Mouse (Mus musculus) thymus, postnatal 0 days (tissue): ENCODE data around the gene Prex1. TPM values are rescaled to one million over a fixed set of nuclear protein-coding genes. Genes with fewer than 3 reads are reported as not detected.

ENCODE experiments used
- DNase-seq: peaks from one replicate; pipeline ENCODE4 v3.0.0-alpha.2; 2015; ENCODE audit warnings: low spot score
- polyA plus RNA-seq: library from polyadenylated mRNA; unstranded; fragments of >200 nt; fragmentation: Nextera tagmentation; extraction: Ambion mirVana; gene quantifications from 2 replicates; pipeline ENCODE4 v1.2.1, GENCODE M21; 2015

Prex1 gene
- polyA plus RNA-seq, 1 experiment from 2014 or later: 49.8 TPM

DNA sequence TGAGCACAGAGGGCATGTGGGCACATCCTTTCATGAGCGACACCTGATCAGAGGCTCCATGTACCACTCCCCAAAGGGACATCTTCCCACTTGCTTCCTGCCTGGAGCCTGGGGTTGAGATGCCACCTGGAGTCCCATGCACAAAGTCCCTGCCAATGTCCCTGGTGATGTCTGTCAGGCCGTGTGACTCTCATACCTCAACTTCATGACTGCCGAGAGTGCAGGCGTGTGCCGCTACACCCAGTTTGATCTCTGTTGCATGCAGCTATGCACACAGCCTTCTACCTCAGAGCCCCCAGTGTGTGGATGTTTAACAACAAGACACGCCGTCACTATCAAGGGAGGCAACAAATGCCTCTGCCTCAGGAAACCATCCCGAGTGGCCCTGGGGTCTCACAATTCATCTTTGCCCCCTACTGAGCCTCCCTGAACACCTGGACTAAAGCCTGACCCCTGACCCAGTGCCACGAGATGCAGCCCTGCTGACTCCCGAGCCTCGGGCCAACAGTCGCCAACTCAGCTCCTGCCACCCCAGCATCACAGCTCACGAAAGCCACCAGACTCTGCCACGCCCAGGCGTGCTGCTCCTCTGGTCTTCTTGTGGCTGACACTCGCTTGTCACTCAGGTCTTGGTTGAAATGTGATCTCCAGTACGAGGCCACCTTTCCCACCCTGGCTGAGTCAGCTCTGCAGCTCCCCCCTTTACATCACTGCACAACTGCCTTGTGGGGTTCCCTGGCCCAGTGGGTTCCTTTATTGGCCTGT is 107.0 kb downstream of the Prex1 start:
- no peak for DNase-seq

DNA sequence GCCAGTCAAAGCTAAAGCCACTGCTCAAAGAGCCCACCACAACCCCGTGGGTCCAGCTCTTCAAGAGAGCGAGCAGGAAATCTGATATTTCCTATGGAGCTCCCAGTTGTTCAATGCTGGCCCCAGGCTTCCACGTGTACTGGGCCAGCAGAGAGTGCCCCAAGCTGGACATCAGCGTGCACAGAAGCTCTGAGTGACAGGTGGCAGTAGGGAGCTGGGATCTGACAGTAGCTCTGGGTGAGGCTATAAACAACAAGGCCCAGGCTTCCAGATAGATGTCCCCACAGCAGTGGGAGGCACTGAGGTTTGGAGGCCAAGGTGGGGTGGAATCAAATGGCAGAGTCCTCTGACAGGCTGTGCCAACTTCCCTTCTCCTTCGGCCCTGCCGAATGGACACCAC is 107.6 kb downstream of the Prex1 start:
- DNase-seq: no peak

- DNase-seq: peak; percentile 48
Measured at GRCm38 (mm10) chr2:166605164-166605831, 108.3 kb downstream of the Prex1 start.

DNA sequence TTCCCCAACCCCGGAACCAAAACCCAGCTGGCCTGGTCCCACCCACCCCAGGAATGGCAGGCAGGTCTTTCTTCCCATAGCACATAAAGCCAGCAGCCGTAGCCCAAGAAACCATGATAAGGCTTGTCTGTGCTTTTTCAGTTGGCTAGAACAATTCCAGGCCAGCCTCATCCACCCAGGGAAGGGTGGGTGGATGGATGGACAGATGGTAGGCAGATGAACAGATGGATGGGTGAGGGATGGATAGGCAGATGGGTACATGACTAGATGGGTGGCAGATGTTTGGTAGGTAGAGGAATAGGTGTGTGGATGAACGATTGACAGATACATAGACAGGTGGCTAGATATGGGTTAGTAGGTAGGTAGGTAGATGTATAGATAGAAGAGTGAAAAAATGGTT is 110.7 kb downstream of the Prex1 start:
- no peak for DNase-seq

DNA sequence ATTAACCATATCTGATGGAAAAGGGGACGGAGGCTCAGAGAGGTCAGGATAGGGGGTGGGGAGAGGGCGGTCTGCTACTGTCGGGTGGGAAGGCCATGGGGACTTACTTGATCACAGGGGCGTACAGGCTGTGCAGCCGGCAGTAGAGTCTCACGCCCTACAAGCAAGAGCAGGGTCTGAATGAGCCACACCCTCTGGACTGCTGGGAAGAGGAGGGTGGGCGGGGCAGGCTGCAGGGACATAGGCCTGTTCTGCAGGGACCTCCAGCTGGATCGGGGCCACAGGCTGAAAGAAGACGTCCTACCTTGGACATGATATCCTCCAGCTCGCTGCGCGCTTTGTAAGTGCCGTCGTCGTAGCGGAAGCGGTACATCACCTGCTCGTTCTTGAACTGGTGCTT is 112.2 kb downstream of the Prex1 start:
- DNase-seq: no peak

DNA sequence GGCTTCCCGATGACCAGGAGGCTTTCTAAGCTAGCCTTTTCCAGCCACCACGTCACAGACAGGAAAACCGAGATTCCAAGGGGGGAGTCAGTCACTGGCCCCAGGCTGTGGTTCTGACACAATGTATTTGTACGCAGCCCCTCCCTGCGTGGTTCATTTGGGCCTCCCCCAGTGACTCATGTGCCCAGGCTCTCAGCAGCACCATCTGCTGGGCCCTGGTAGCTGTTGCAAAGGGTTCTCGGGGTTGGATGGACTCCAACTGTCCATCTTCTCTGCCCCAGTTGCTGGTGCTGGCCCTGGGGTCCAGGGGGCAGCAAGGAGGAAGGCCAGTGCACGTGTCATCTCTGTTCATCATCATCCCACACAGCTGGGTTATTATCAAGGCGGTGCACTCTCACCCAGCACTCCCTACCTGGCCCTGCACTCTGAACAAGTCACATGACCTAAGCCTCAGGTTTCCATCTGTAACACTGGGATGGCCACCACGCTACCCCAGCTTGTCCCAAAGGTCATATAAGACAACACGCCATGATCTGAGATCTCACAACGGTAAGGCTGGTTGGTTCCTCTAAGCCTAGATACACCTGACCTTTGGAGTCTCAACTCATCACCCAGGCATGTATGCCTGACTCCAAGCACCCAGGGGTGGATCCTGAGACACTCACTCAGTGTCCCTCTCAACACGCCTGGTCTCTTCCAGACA is 115.0 kb downstream of the Prex1 start:
- no peak for DNase-seq

DNA sequence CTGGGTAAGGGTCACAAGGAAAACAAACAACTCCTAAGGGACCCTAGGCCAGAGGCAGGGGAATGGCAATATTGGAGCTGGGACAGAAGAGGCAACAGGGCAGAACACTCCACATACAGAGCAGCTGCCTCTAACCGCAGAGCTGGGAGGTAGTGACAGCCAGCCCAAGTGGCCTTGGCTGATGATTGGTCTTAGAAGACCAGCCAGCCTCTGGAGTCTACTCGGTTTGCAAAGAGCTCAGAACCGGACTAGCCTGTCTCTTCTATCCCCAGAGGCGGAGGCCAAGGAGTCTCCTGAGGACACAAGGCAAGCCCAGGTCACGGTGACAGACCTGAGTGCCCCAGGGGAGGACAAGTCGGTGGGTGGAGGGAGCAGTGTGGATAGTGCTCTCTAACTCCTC is 115.9 kb downstream of the Prex1 start:
- DNase-seq: no peak

DNA sequence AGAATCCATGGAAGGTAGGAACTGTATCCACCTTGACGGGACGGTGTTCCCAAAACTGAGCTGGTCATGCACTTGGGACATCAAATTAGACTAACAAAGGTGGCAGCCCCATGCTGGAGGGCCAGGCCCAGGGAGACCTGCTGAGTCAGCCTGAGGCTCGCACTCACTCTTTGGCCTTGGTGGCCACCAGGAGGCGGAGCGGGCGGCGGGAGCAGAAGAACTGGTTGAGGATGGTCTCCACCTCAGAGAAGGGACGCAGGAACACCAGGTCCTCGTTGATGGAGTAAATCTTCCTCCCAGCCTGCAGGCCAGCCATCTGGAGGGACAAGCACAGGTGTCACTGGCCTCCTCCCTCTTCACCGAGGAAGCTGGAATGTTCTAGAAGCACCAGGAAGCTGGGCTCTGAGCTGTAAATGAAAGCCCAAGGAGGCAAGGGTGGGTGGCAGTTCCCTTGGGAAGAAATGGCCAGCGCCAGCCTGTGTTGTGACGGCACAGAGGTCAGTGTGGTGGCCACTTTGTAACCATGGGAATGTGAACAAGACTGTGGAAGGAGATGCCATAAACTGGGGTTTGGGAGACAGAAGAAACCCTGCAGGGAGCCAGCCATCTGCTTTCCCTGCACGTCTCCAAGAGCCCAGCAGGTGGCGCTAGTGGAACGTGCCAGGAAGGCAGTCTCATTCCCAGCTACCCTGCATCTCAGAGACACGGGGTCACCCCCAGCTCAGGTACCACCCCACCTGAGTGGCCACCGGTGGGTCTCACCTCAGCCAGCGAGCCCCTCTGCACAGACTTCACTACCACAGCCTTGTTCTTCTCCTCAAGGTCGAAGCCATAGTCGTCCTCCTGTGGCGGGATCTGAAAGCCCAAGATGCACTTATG is 121.4 kb downstream of the Prex1 start:
- DNase-seq: peak; percentile 73

GRCm38 (mm10) chr2:166584491-166584890 is 129.1 kb downstream of the Prex1 start:
- DNase-seq: no peak

DNA sequence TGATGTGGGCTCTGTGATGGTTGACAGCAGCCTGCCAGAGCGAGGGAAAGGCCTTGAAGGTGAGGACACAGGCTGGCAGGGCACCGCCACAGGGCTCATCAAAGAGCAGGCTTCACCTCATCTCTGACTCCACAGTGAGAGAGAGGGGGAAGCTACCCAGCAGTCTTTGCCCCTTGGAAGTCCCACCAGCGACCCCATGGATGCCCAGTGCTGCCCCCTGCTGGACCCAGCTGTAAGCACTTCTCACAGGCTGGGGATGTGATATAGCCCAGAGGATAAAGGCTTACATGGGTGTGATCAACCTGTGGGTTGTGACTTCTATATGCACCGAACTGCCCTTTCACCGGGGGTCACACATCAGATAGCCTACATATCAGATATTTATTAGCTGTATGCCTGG is 130.3 kb downstream of the Prex1 start:
- DNase-seq: peak; percentile 21

DNA sequence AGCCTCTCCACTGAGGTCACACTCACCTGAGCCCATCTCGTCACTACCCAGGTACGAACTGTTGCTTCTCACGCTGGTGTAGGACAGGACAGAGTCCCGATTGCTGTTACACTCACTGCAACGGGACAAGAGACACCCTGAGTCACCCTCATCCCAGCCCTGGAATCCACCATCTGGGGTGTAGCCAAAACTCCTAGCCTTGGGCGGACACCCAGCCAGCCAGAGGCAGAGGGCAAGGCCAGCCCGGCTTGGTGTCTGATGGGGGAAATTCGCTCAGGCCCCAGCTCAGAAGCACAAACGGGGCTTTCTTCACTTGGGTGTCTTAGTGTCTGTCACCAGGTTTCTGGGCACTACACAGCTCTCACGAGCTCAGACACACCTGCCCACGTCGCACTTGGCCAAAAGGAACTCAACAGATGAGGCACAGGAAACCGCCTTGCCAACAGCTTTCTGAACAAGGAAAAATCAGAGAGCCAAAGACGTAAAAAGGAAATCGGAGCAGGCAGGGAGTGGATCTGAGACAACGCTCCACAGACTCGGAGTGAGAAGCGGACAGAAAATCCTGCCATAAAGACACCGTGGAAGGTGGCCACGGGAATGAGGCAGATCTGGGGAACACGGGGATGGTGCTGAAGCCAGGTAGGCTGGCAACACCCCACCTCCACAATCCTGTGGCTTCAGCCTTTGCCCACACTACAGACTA is 131.6 kb downstream of the Prex1 start:
- no peak for DNase-seq

- no peak for DNase-seq
Measured at GRCm38 (mm10) chr2:166579793-166580192, 133.8 kb downstream of the Prex1 start.

DNA sequence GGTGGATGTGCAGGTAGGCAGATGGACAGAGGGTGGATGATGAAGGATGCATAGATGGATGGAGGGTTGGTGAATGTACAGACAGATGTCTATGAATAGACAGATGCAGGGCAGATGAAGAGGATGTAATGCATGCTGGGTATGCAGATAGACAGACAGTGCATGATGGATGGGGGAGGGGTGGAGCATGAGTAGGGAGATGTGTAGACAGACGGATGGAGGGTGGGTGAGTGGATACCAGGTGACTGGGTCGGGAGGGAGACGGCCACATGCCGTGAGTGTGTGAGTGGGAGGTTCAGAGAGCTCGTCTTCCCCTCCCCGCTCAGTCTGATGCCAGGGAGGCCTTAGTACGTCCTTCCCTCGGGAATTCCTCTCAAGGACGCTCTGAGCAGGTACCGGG is 134.3 kb downstream of the Prex1 start:
- no peak for DNase-seq

GRCm38 (mm10) chr2:166575419-166575818 is 138.2 kb downstream of the Prex1 start:
- no peak for DNase-seq

- peak; percentile 59 for DNase-seq
Measured at GRCm38 (mm10) chr2:166574934-166575333, 138.7 kb downstream of the Prex1 start.

DNA sequence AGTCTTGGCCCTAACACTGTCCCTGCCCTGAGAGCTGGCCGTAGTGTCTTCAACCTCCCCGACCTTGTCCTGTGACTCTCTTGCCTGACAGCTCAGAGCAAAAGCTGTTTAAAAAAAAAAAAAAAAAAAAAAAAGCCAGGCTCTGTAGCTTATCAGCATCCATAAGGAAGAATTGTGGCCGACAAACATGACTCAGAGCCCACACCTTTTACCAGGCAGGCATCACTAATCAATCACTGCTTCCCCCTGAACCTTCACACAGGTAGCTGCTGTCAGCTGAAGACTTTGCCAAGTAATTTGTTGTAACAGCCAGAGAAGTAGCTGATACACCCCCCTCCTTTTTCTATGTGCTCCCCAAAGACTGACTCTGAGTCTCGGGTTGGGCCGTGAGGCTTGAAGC is 140.0 kb downstream of the Prex1 start:
- DNase-seq: no peak

DNA sequence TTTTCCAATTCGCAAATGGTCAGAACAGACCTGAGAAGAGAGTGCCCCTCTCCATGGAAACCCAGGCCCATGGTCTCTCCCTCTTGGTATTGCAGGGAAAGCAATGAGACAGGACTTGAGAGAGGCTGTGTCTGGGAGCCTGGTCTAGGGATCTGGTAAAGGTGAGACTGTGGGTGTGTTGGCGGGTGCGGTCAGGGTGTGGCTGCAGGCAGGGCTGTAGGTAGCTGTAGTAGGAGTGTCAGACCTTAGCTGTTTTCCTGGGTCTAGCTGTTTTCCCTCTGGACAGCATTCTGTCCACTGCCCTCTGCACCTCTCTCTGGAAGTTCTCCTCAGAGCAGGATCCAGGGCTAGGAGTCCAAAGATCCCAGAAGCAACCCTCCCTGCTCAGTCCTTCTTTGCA is 141.3 kb downstream of the Prex1 start:
- DNase-seq: no peak

GRCm38 (mm10) chr2:166569182-166569581 is 144.4 kb downstream of the Prex1 start:
- DNase-seq: no peak

DNA sequence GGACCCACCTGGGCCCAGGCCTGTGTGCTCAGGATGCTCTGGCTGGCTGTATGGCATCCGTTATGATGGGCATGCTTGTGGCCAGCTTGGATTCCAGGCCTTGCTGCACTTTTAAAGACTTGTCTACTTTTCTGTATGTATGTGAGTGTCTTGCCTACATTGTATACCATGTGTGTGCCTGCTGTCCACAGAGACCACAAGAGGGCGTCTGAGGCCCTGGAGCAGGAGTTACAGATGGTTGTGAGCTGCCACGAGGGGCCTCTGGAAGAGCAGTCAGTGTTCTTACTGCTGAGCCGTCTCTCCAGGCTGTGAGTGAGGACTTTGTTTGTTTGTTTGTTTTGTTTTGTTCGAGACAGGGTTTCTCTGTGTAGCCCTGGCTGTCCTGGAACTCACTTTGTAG is 148.1 kb downstream of the Prex1 start:
- DNase-seq: peak; percentile 54

- DNase-seq: peak; percentile 79
Measured at GRCm38 (mm10) chr2:166564455-166564854, 149.2 kb downstream of the Prex1 start.

GRCm38 (mm10) chr2:166563890-166564289 is 149.7 kb downstream of the Prex1 start:
- DNase-seq: peak; percentile 88
